Mouse (Mus musculus): ENCODE measurements at regions not wholly inside any gene's neighbourhood (a gene's known extent, or its start where the extent isn't known, plus 50 kb on each side); places are given as distances from the start of the nearest gene placed in this dataset. TPM values are rescaled to one million over a fixed set of nuclear protein-coding genes. Genes with fewer than 3 reads are reported as not detected.

Small RNA genes in the stretch of these regions (microRNA-seq; reads per million reads assigned to microRNA genes)
- gene Mir7214 = not detected
- gene Mir7216 = not detected
- not detected for gene Mir7217
- not detected for gene Mir7218
